Mouse (Mus musculus) cerebellum, adult 2 months (tissue): ENCODE measurements around the gene Net1. TPM values are rescaled to one million over a fixed set of nuclear protein-coding genes. Genes with fewer than 3 reads are reported as not detected.

Source experiments
- DNase-seq, 2 experiments: peaks; one replicate each; pipeline ENCODE4 v3.0.0; 2021
- H3K27ac ChIP-seq: fragments of 200-500 bp; 2 replicates; pipeline ENCODE4 v1.5.1; 2012; ENCODE audit warnings: low read length, control low read depth, inconsistent platforms; ENCODE audit not compliant: insufficient read depth
- H3K27me3 ChIP-seq: fragments of 200-500 bp; 2 replicates; pipeline ENCODE4 v1.6.1; 2012; ENCODE audit warnings: inconsistent platforms, mild to moderate bottlenecking, low read length, moderate library complexity; ENCODE audit not compliant: control insufficient read depth, insufficient read depth
- H3K4me1 ChIP-seq: fragments of 200-500 bp; 2 replicates; pipeline ENCODE4 v1.6.1; 2011; ENCODE audit warnings: low read length; ENCODE audit not compliant: control insufficient read depth, insufficient read depth
- H3K4me3 ChIP-seq: fragments of 200-500 bp; replicated peaks from 2 replicates; pipeline ENCODE3; 2011; ENCODE audit warnings: mild to moderate bottlenecking, low read depth, low read length, control low read depth; ENCODE audit not compliant: insufficient read depth
- CTCF ChIP-seq: fragments of 200-500 bp; IDR thresholded peaks from 2 replicates; pipeline ENCODE4 v1.5.1; 2011; ENCODE audit warnings: low read depth, mild to moderate bottlenecking, control low read depth, low read length, moderate library complexity, borderline replicate concordance; ENCODE audit not compliant: insufficient read depth
- POLR2A ChIP-seq: fragments of 200-500 bp; IDR thresholded peaks from 2 replicates; pipeline ENCODE4 v1.6.1; 2011; ENCODE audit warnings: low read length, control low read depth, borderline replicate concordance; ENCODE audit not compliant: insufficient read depth
- WGBS: fragments of 180-500 bp; shearing (Covaris S2); methylation state at CpG from one replicate; pipeline ENCODE4 v1.1.7; 2018; 5-methylcytosine and 5-hydroxymethylcytosine counted together
- polyA plus RNA-seq: library from polyadenylated mRNA; depleted of rRNA; stranded (reverse); fragments of >200 nt; gene quantifications from 2 replicates; pipeline ENCODE4 v1.2.3, GENCODE M21; 2012

The Net1 gene
- polyA plus RNA-seq, 1 experiment: 7.8 TPM

DNA sequence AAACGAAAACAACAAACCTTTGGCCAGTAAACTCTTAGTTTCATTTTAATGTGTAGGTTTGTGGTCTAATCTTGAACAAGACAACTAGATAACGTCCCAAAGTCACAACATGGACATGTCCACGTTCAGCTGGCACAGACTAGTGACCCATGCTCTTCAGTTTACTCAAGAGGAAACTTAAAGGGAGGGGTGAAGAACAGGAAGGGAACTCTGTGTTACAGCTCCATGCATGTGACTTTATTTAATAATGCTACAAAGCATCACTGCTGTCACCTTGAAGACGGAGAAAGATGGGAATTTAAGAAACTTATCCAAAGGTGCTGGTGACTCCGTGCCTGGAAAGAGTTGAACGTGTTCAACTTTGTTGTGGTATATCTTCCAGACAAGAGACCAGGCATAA, 22.0 kb downstream of the Net1 start:
- Histone ChIP-seq H3K4me1 (no peaks in the 10 kb centered on the region), H3K27ac (no peak overlapping the region), H3K4me3 (no peak overlapping the region), H3K27me3 (no peaks in the 10 kb centered on the region)
- WGBS: 90% methylated on average over 6 of the region's 6 CpGs
- no peak for DNase-seq
- TF ChIP-seq CTCF (no peak), POLR2A (no peak)

DNA sequence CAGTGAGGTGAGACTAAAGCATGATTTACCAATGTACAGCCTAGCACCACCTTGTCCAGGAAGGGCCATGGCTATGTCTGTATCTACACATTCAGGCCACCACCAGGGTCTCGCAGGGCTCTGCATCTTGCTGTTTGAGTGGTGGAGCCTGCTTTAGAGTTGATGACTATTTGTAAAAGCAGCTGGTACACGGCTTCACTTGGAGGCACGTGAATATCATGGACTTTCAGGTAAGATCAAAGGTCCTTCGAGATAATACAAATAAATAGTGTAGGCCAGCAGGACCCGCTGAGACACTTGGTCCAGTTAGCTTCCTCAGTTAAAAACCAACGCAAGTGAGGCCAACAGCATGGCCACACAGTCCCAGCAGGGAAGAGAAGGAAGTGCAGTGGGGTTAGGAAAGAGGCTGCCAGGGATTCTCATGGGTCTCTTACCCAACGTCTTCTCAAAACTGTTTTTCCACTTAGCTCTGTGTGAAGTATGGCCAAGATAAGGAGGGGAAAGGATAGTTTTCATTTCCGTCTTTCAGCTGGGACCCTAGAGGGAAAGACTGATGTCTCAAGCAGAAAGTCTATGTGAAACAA, 22.5 kb downstream of the Net1 start:
- H3K27me3 ChIP-seq: no peaks in the 10 kb centered on the region
- no peak for DNase-seq
- no peak overlapping the region for H3K4me3 ChIP-seq
- 86% methylated on average over 8 of the region's 8 CpGs for WGBS
- H3K27ac ChIP-seq: no peak overlapping the region
- H3K4me1 ChIP-seq: no peaks in the 10 kb centered on the region
- no peak for TF ChIP-seq POLR2A
- no peak for TF ChIP-seq CTCF

GRCm38 (mm10) chr13:3894549-3894948, 23.5 kb downstream of the Net1 start:
- H3K4me3 ChIP-seq: no peak overlapping the region
- H3K4me1 ChIP-seq: no peaks in the 10 kb centered on the region
- 85% methylated on average over 8 of the region's 8 CpGs for WGBS
- no peak overlapping the region for H3K27ac ChIP-seq
- TF ChIP-seq CTCF: no peak
- no peak for TF ChIP-seq POLR2A
- no peak for DNase-seq
- H3K27me3 ChIP-seq: no peaks in the 10 kb centered on the region

DNA sequence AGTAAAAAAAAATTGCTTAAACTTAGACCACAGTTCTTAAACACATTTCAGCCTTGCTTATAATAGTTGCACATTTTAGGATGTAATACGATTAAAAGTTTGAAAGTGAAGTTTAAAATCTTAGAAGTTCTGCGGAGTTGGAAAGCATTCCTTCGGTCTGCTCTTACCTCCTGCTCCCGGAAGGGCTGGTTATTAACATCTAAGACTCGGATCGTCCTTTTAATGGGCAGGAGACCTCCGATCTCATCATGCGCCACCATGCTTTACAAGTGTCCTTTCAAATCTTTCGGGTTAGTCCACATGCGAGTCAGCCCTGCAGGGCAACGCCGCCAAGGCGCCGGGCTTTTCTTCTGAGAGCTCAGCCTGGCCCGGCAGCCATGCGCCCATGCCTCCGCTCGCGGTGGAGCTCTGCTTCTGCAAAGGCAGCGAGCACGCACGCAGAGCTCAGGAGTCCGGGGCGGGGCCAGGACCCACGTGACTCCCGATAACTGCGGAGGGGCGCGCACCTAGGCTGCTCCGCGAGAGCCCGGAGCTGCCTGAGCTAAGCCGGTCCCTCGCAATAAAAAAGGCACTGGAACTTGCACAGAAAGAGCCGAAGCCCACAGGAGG, 24.8 kb downstream of the Net1 start:
- H3K27ac ChIP-seq: no peak overlapping the region
- DNase-seq: peak; percentile 88 to 89
- peak; percentile 73 for TF ChIP-seq POLR2A
- TF ChIP-seq CTCF: no peak
- peak overlapping the region; percentile 74 for H3K4me3 ChIP-seq
- under 1% methylated on average over 35 of the region's 35 CpGs for WGBS
- no peaks in the 10 kb centered on the region for H3K4me1 ChIP-seq
- H3K27me3 ChIP-seq: no peaks in the 10 kb centered on the region

DNA sequence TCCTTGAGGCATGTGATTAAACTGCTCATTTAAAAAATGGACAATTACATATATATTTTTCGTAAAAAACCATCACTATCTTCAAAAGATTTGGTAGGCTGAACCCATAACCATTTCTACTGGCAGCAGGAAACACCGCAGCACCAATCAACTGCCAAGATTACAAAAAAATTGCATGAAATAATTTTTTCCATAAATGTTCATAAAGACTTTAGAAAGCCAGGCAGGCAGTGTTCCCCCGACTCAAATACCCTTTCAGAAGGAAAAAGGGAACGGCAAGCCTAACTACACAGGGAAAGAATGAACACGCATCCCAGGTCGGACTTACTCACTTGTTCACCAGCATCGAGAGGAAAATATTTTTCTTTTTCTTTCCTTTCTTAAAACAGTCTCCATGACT, 25.4 kb downstream of the Net1 start:
- DNase-seq: no peak
- no peaks in the 10 kb centered on the region for H3K4me1 ChIP-seq
- no peak for TF ChIP-seq POLR2A
- TF ChIP-seq CTCF: no peak
- no peak overlapping the region for H3K27ac ChIP-seq
- 25% methylated on average over 7 of the region's 7 CpGs for WGBS
- no peaks in the 10 kb centered on the region for H3K27me3 ChIP-seq
- peak overlapping the region; percentile 74 for H3K4me3 ChIP-seq

GRCm38 (mm10) chr13:3891479-3892087, 26.4 kb downstream of the Net1 start:
- Histone ChIP-seq H3K27ac (no peak overlapping the region), H3K27me3 (no peaks in the 10 kb centered on the region), H3K4me1 (no peaks in the 10 kb centered on the region), H3K4me3 (no peak overlapping the region)
- WGBS: 83% methylated on average over 8 of the region's 8 CpGs
- no peak for TF ChIP-seq POLR2A
- TF ChIP-seq CTCF: no peak
- no peak for DNase-seq

- H3K27ac ChIP-seq: no peak overlapping the region
- no peak overlapping the region for H3K4me3 ChIP-seq
- TF ChIP-seq POLR2A: no peak
- TF ChIP-seq CTCF: no peak
- no peaks in the 10 kb centered on the region for H3K27me3 ChIP-seq
- DNase-seq: no peak
- WGBS: 74% methylated on average over 8 of the region's 8 CpGs
- no peaks in the 10 kb centered on the region for H3K4me1 ChIP-seq
Observed at GRCm38 (mm10) chr13:3890061-3890460, 28.0 kb downstream of the Net1 start.

DNA sequence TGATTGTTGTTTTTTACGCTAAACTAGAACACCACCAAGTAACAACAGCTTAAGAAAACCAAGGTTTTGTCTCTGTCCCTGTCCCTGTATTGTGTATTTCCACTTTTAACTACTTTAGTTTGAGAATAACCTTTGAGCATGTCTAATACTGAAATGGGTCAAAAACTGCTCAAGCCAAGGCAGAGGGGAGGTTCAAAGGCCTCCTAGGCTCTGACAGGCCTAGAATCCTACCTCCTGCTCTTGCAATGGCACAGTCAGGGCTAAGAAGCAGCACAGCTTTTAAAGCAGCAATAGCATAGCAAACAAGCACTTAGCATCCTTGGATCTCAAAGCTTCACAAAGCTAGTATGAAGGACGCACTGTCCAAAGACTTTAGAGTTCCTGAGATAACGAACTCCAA, 28.9 kb downstream of the Net1 start:
- no peak for DNase-seq
- Histone ChIP-seq H3K27me3 (no peaks in the 10 kb centered on the region), H3K4me1 (no peaks in the 10 kb centered on the region), H3K4me3 (no peak overlapping the region), H3K27ac (no peak overlapping the region)
- TF ChIP-seq CTCF (no peak), POLR2A (no peak)
- WGBS: 92% methylated on average over 3 of the region's 3 CpGs
